Mouse (Mus musculus) CD4-positive naive resting alpha-beta T cell, adult 76 days (primary cell): Measurements from ENCODE around the gene Lypd8. TPM values are rescaled to one million over a fixed set of nuclear protein-coding genes. Genes with fewer than 3 reads are reported as not detected.

Experiments used
- total RNA-seq: library from RNA; stranded (reverse); gene quantifications from one replicate; pipeline ENCODE4 v1.2.4, GENCODE M21; 2023

Gene Lypd8
- not detected for total RNA-seq

DNA sequence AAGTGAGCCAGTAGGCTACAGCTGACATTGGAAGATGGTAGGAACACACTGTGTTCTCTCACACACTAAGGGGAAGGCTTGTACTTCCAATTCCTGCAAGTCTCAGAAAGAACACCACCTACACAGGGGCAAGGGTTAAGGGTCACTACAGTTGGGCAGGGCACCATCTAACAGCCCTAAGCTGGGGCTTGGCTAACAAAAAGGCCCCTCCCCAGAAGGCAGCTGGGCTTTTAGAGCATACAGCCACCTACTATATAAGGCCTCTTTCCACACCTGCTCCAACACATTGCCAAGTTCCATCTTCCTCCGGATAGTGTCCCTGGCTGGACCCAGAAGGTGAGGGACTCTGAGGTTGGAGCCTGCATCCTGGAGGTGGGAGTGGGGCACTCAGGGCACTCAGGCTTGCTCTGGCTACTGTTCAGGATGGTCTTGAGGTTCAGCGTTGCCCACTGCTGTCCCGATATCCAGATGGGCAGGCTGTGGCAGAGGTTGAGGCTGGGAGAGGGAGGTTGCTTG, at the start of gene Lypd8:
TSS of gene Lypd8 (plus strand) at position 281 of the 516 bp plus-strand sequence.

DNA sequence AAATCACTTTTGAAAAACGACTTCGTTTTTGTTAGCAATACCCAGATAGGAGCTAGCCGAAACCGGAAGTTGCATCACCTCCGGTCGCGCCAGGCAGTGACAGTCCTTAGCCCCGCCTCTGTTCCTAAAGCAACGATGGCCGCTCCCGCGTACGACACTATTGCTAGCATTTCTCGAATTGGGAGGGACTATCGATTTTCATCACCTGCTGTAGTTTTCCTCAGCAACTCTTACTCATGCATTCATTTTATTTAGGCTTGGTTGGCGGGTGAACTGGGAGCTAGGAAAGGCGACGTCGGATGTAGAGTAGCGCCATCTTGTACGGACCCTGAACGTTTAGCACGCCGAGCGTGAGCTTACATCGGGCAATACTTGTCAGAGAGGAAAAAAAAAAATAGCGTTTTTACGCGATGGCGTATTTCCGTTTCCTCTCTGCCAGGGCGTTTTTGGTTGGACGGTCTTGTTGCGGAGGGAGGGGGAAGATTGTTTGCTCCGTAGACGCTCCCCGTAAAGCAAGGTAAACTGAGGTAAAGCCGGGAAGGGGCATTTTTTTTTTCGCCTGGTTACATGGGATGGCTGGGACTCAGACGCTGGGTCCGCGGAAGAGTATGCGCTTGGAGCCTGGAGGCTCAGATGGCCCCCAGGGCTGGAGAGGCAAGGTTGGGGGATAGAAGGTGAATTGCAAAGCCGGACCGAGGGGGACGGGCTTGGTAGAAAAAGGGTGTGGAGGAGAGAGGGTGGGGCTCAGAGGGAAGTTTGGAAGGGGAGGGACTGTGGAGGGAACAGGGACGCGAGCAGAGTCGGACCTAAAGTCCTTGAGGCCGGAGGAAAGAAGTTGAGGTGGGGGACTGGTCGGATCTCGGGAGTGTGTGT, 48.3 kb upstream of the Lypd8 start, which contains the start of the genes Zfp672 and Sh3bp5l:
TSS of gene Zfp672 (minus strand) at position 64 of the 873 bp plus-strand sequence.
TSS of gene Sh3bp5l (plus strand) at position 449 of the 873 bp plus-strand sequence.

DNA sequence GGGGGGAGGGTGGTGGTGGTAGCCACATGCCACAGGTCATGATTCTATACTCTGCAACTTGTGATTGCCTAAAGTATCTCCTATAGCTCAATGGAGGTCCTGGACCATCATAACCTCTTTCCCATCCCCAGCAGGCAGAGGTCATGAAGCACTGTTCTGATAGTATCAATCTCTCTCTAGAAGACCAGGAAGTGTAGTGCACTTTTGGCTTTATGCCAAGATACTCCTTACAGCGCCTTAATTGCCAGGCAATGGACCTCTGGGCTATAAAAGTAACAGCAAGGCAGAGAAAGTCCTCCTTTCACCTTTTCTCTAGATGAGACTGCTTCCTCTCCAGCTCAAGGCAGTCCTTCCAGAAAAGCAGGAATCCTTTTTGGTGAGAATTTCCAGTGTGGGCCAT, 42.0 kb downstream of the Lypd8 start, which contains the start of gene 1810065E05Rik:
TSS of gene 1810065E05Rik (plus strand) at position 297 of the 400 bp plus-strand sequence.

DNA sequence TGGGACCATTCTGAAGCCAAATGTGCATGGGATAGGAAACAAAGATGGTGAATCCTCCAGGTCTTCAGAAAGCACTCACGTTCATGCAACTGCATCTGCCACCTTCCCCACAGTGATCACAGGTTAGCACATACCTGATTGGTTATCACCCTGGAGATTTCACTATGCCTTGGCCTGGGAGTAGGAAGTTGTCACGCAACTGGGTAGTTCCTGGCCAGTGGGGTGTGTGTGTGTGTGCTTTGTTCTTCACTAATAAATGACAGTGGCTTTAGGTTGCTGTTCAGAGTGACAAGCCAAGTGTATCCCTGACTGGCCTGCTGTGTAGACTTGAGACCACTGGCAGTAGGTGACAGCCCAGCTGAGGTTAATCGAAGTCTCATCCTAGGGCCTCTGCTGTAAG, 53.4 kb downstream of the Lypd8 start, which contains the start of gene Gm12253:
TSS of gene Gm12253 (plus strand) at position 301 of the 400 bp plus-strand sequence.

Other genes starting within 250 kb of the Lypd8 start
- gene Gemin5, start 210.5 kb upstream of the Lypd8 start, total RNA-seq: 18.5 TPM
- 21.3 TPM for gene Mrpl22, start 207.4 kb upstream of the Lypd8 start, total RNA-seq
- gene Igtp, start 179.5 kb upstream of the Lypd8 start, total RNA-seq: 67.6 TPM
- gene Irgm2, start 179.4 kb upstream of the Lypd8 start, total RNA-seq: 13.8 TPM
- not detected for gene 4930438A08Rik, start 104.2 kb upstream of the Lypd8 start, total RNA-seq
- 30.7 TPM for gene Zfp692, start 72.0 kb upstream of the Lypd8 start, total RNA-seq
- 41.1 TPM for gene Zfp672, start 48.7 kb upstream of the Lypd8 start, total RNA-seq
- gene Sh3bp5l, start 48.3 kb upstream of the Lypd8 start, total RNA-seq: 24.1 TPM
- gene 1810065E05Rik, start 42.1 kb downstream of the Lypd8 start, total RNA-seq: not detected
- not detected for gene Gm12253, start 53.5 kb downstream of the Lypd8 start, total RNA-seq
- not detected for gene Lypd9, start 73.9 kb downstream of the Lypd8 start, total RNA-seq
- not detected for gene Olfr30, start 83.2 kb downstream of the Lypd8 start, total RNA-seq
- gene Olfr332, start 113.5 kb downstream of the Lypd8 start, total RNA-seq: not detected
- gene Olfr331, start 123.5 kb downstream of the Lypd8 start, total RNA-seq: not detected
- not detected for gene Olfr330, start 155.8 kb downstream of the Lypd8 start, total RNA-seq
- gene Olfr329-ps, start 167.4 kb downstream of the Lypd8 start, total RNA-seq: not detected
- gene Olfr328, start 176.6 kb downstream of the Lypd8 start, total RNA-seq: 0.56 TPM
- gene Olfr224, start 191.5 kb downstream of the Lypd8 start, total RNA-seq: not detected
- gene Olfr325, start 198.7 kb downstream of the Lypd8 start, total RNA-seq: not detected
- gene Olfr324, start 216.1 kb downstream of the Lypd8 start, total RNA-seq: not detected
- gene 2210407C18Rik, start 237.0 kb downstream of the Lypd8 start, total RNA-seq: not detected